Mouse (Mus musculus): ENCODE data around the gene Tfcp2.
"Not testable (repeated sequence)": the region's sequence is repeated elsewhere in the genome, so short reads cannot be mapped to it uniquely, and the experiment has no call there.

Tfcp2 gene

DNA sequence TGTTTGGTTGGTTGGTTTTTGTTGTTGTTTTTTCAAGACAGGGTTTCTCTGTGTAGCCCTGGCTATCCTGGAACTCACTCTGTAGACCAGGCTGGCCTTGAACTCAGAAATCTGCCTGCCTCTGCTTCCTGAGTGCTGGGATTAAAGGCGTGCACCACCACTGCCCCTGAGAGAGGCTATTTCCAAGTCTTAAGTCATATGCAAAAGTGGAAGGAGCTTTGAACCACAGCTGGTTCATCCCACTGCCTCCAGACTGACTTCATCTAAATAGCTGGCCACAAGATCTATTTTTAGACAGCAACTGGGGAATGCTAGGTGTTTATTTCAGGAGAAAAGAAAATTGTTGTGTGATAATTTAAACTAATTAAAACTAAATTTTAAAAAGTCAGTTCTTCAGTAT, 63.5 kb downstream of the Tfcp2 start:
- DNase-seq (ENCODE audit: extremely low spot score, low spot score) = not testable (repeated sequence)

DNA sequence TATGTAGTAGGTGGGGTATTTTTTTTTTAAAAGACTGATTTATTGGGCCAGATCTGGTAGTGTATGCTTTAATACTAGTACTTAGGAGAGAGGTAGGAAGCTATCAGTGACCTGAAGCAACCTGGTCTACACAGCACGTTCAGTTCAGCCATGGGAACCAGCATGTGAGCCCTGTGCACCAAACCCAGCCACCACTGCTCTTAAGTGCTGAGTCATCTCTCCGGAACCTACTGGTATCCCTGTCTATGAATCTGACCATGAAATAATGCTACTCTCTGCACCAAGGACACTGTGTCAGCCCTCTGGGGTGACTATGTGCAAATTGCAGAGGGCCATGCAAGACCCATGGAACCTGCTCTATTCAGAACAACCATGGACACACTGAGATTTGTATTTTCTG, 64.8 kb downstream of the Tfcp2 start:
- no peak for DNase-seq (ENCODE audit: extremely low spot score, low spot score)

DNA sequence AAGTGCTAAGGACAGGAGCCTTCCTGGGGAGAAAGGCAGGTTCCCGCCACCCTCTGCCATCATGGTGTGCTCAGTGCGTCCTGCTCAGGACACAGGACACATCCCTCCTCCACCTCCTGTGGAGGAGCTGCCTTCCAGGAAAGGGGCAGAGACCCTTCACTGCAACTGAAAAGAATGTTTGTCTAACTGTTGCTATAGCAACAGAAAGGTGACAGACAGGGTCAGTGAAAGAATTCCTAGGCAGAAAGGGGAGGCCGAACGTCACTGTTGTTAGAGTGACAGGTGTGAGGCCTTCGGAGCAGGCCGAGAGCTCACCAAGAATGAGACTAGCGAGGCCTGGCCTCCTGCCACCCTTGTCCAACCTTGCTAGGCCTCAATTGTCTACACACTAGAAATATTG, 65.4 kb downstream of the Tfcp2 start:
- DNase-seq (ENCODE audit: extremely low spot score, low spot score) = no peak

- no peak for DNase-seq (ENCODE audit: extremely low spot score, low spot score)
Measured at GRCm38 (mm10) chr15:100485576-100485975, 66.2 kb downstream of the Tfcp2 start.

DNA sequence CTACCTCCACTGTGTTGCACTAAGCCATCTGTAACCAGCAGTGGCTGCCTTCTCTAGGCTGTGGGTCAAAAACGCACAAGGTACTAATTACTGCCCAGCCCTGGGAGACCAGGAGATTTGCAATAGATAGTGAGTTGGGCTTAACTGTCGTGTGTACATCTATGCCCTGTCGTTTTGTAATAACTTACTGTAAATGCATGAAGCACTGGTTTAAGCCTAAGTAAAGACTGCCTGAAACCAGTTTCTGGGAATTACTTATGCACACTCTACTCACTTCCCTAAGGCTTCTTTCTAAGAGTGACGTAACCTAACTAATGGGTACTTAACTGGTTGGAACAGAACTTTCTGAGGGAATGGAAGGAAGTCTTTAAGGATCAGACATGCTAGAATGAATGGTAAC, 72.9 kb downstream of the Tfcp2 start:
- no peak for DNase-seq (ENCODE audit: extremely low spot score, low spot score)

DNA sequence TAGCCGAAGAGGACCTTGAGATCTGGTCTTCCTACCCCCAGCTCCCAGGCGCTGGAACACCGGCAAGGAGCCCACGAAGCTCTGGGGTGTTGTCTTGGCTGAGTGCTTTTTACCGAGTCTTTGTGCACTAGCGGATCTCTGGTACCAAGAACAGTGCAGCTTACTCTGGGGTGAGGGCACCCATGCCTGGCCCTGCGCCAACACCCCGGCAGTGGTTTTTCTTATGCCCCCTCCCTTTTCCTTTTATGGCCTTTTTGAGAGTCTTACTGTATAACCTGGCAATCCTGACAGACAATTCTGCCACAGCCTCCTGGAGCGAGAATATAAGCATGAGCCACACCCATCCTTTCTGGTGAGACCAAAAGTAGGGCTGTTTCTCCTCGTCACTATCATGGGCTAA, 73.5 kb downstream of the Tfcp2 start:
- DNase-seq (ENCODE audit: extremely low spot score, low spot score) = no peak

- DNase-seq (ENCODE audit: extremely low spot score, low spot score) = no peak
Measured at GRCm38 (mm10) chr15:100473926-100474503, 77.8 kb downstream of the Tfcp2 start.

DNA sequence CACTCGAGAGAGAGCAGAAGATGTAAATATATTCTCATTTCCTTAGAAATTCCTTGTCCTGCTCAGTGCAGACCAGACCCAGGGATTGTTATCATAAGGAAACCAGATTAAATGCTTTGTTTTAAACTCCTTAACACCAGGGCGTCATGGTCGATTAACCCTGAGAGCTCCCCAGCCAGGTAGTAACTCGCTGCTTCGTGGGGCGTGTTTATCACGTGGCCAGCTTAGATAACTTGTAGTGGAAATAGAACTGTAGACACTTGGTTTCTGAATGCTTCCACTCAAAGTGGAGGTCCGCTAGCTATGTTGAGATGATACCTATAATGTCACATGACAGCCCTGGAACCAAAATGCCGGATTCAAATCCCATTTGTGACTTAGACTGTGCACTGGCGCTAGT, 81.8 kb downstream of the Tfcp2 start:
- DNase-seq (ENCODE audit: extremely low spot score, low spot score) = no peak

DNA sequence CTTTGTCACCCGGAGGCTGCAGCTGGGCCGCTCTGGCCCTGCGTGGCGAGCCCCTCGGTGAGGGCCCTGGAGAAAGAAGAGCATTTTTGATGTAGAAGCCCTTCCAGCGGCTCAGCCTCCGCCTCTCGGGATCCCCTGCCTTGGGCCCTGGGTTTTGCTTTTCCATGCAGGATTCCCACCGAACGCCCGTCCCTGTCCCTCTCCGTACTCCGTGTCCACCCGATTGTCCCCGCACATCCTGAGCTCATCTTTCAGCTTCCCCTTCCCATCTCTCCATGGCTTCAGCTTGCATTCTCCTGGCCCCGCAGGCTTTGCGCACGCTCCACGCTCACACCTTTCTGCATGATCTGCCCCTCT, 82.6 kb downstream of the Tfcp2 start:
- DNase-seq (ENCODE audit: extremely low spot score, low spot score) = no peak

DNA sequence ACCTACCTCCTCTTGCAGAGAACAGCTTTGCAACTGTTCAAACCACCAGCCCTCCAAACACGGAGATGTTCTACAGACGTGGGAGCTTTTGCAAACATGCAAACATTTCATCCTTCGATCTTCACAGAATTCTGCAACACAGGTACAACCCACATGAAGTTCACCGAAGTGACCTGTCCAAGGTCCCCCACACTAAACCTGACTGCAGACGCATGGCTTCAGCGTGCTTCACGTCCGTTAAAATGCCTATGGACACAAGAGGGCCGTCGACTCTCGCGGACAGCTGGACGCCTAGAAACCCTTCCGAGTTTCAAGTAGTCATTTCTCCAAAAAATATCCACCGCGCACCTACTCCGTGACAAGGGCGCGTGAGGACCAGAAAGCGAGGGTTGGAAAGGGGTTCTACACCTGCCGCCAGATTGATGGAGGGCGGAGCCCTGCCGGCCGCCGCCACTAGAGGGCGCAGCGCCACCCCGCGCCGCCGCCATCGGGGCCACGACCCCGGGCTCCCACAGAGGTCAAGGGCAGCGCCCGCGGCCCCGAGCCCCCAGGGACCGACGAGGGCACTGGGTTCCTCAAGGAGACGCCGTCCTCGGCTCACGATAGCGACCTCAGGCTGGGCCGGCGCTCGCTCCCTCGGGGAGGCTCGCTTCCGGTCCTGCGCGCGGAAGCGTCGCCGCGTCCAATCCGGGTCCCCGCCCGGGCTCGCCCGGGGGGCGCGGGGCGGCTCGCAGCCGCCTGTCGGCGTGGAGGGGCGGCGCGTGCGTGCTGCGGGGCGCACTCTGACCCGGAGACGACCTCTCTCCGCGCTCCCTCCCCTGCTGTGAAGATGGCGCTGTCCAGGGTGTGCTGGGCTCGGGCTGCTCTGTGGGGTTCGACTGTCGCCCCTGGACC, 83.3 kb downstream of the Tfcp2 start, which contains the start of gene Letmd1:
Gene Letmd1, plus strand, starts transcription at position 729 of the 894 bp plus-strand sequence.
- peak; percentile 83 for DNase-seq (ENCODE audit: extremely low spot score, low spot score)

- DNase-seq (ENCODE audit: extremely low spot score, low spot score) = no peak
Measured at GRCm38 (mm10) chr15:100467738-100468137, 84.1 kb downstream of the Tfcp2 start.

DNA sequence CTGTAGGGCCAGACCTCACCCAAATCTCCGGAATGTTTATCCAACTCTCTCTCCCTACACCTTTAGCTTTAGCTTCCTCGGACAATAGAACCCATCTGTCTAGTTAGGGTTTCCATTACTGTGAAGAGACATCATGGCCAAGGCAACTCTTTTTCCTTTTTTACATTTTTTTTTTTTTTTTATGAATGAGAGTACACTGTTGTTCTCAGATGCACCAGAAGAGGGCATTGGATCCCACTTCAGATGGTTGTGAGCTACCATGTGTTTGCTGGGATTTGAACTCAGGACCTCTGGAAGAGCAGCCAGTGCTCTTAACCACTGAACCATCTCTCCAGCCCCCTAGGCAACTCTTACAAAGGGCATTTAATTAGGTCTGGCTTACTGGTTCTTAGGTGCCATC, 86.4 kb downstream of the Tfcp2 start:
- DNase-seq (ENCODE audit: extremely low spot score, low spot score) = no peak

- DNase-seq (ENCODE audit: extremely low spot score, low spot score) = peak; percentile 59
Measured at GRCm38 (mm10) chr15:100463712-100464111, 88.1 kb downstream of the Tfcp2 start.

GRCm38 (mm10) chr15:100462086-100462485, 89.7 kb downstream of the Tfcp2 start:
- no peak for DNase-seq (ENCODE audit: extremely low spot score, low spot score)

- DNase-seq (ENCODE audit: extremely low spot score, low spot score) = no peak
Measured at GRCm38 (mm10) chr15:100461646-100462045, 90.2 kb downstream of the Tfcp2 start.

DNA sequence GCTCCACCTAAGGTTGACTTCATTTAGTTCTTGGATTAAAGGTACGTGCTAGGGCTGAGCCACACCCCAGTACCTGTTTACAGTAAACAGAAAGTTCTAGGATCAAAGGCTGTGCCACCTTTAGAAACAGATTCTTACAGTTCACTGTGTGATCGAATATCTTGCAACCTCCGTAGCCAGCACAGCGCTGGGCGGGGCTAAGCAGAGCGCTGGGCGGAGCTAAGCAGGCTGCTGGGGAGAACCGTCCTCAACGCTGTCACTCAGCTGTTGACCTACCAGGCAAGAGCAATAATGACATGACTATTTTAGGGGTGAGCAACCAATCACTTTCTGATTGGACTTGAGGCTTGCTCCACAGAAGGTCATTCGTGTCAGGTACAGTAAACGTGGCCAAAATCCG, 90.9 kb downstream of the Tfcp2 start:
- DNase-seq (ENCODE audit: extremely low spot score, low spot score) = no peak

- DNase-seq (ENCODE audit: extremely low spot score, low spot score) = peak; percentile 56
Measured at GRCm38 (mm10) chr15:100458055-100458454, 93.8 kb downstream of the Tfcp2 start.

DNA sequence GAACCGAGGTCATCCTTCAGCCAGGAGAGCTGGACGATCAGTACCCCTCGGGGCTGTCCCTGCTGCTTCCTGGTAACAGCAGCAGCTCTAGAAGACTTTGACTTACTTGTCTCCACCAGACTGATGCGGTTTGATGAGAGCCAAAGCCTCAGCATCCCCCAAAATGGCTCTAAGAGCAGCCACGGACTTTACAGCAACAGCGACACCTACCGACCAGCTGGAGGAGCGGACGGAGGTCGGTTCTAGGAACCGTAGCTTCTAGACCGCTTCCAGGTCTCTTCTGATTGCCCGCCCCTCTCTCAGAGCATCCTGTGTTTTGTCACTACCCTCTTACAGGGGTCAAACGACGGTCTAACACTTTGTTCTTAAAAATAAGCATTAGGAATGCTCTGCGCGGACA, 94.5 kb downstream of the Tfcp2 start:
- peak; percentile 83 for DNase-seq (ENCODE audit: extremely low spot score, low spot score)

GRCm38 (mm10) chr15:100456356-100456991, 95.3 kb downstream of the Tfcp2 start:
- DNase-seq (ENCODE audit: extremely low spot score, low spot score) = no peak

GRCm38 (mm10) chr15:100452486-100452885, 99.3 kb downstream of the Tfcp2 start:
- no peak for DNase-seq (ENCODE audit: extremely low spot score, low spot score)

GRCm38 (mm10) chr15:100451245-100451644, 100.6 kb downstream of the Tfcp2 start:
- no peak for DNase-seq (ENCODE audit: extremely low spot score, low spot score)

- DNase-seq (ENCODE audit: extremely low spot score, low spot score) = no peak
Measured at GRCm38 (mm10) chr15:100449495-100449894, 102.3 kb downstream of the Tfcp2 start.
